Mouse (Mus musculus) midbrain, postnatal 0 days (tissue): Measurements from ENCODE around the gene Nup133. TPM values are rescaled to one million over a fixed set of nuclear protein-coding genes. Genes with fewer than 3 reads are reported as not detected.

Experiments used
- ATAC-seq: fragments of 200-750 bp; cut with Nextera tagmentation; 2 replicates; pipeline ENCODE4 v1.8.0; 2017; ENCODE audit warnings: moderate number of reproducible peaks, mild to moderate bottlenecking, moderate TSS enrichment, moderate library complexity; ENCODE audit not compliant: low FRiP score
- DNase-seq: peaks from one replicate; pipeline ENCODE4 v3.0.0-alpha.2; 2015; ENCODE audit warnings: low spot score
- H3K27ac ChIP-seq: fragments of 300-500 bp; sonication (generic); 2 replicates; pipeline ENCODE4 v1.5.1; 2014; ENCODE audit warnings: low read depth, mild to moderate bottlenecking, low read length, mixed read lengths
- H3K27me3 ChIP-seq: fragments of 300-500 bp; sonication (generic); 2 replicates; pipeline ENCODE4 v1.6.1; 2014; ENCODE audit warnings: low read length, control low read depth, mixed read lengths; ENCODE audit not compliant: insufficient read depth
- H3K36me3 ChIP-seq: fragments of 300-500 bp; sonication (generic); 2 replicates; pipeline ENCODE4 v1.6.1; 2014; ENCODE audit warnings: low read length, control low read depth, mixed read lengths; ENCODE audit not compliant: insufficient read depth
- H3K4me1 ChIP-seq: fragments of 300-500 bp; sonication (generic); 2 replicates; pipeline ENCODE4 v1.6.1; 2014; ENCODE audit warnings: mild to moderate bottlenecking, control low read depth, antibody characterized with exemption, low read length, mixed read lengths; ENCODE audit not compliant: insufficient read depth
- H3K4me2 ChIP-seq: fragments of 300-500 bp; sonication (generic); 2 replicates; pipeline ENCODE4 v1.6.1; 2014; ENCODE audit warnings: low read depth, mild to moderate bottlenecking, low read length, mixed read lengths; ENCODE audit not compliant: poor library complexity, severe bottlenecking
- H3K4me3 ChIP-seq: fragments of 300-500 bp; sonication (generic); 2 replicates; pipeline ENCODE4 v1.5.1; 2014; ENCODE audit warnings: low read depth, mild to moderate bottlenecking, low read length, moderate library complexity
- H3K9ac ChIP-seq: fragments of 300-500 bp; sonication (generic); replicated peaks from 2 replicates; pipeline ENCODE4 v1.6.1; 2014; ENCODE audit warnings: mild to moderate bottlenecking, low read length, moderate library complexity, mixed read lengths; ENCODE audit not compliant: poor library complexity, severe bottlenecking
- H3K9me3 ChIP-seq: fragments of 300-500 bp; sonication (generic); 2 replicates; pipeline ENCODE4 v1.6.1; 2016; ENCODE audit warnings: low read length, control low read depth
- CTCF ChIP-seq: IDR thresholded peaks from 2 replicates; pipeline ENCODE4 v1.5.1; 2016; ENCODE audit warnings: antibody characterized with exemption, mild to moderate bottlenecking
- WGBS: fragments of 180-500 bp; shearing (Covaris S2); extraction: QIAGEN DNeasy Blood & Tissue Kit; methylation state at CpG from one replicate; pipeline ENCODE4 v1.1.7; 2014; 5-methylcytosine and 5-hydroxymethylcytosine counted together
- polyA plus RNA-seq: library from polyadenylated mRNA; unstranded; fragments of >200 nt; fragmentation: Nextera tagmentation; extraction: Ambion mirVana; gene quantifications from 2 replicates; pipeline ENCODE4 v1.2.1, GENCODE M21; 2015
- total RNA-seq: library from RNA; depleted of rRNA; stranded (reverse); fragments of >200 nt; gene quantifications from 2 replicates; pipeline ENCODE4 v1.2.3, GENCODE M21; 2014

Nup133 gene
- total and polyA plus RNA-seq, 2 experiments from 2014 or later, result 16.1 to 19.4 TPM

- Histone ChIP-seq H3K9ac (peak overlapping the region; percentile 66), H3K4me3 (peak overlapping the region; percentile 43), H3K9me3 (no peaks in the 10 kb centered on the region), H3K36me3 (no peaks in the 10 kb centered on the region), H3K27ac (peak overlapping the region; percentile 79), H3K27me3 (peaks cover 29% of the 10 kb centered on the region), H3K4me2 (peak overlapping the region; percentile 65), H3K4me1 (peaks cover 4% of the 10 kb centered on the region; the same call in 1 of the 2 replicates)
- ATAC-seq (peak; percentile 87), DNase-seq (peak; percentile 84)
- no peak for TF ChIP-seq CTCF
- WGBS, result under 1% methylated on average over 49 of the region's 49 CpGs
Measured at GRCm38 (mm10) chr8:123891883-123892585, 57.0 kb downstream of the Nup133 start.

GRCm38 (mm10) chr8:123891271-123891670, 57.8 kb downstream of the Nup133 start:
- peak; percentile 72 for DNase-seq
- no peaks in the 10 kb centered on the region for H3K9me3 ChIP-seq
- H3K9ac ChIP-seq, result peak overlapping the region; percentile 66; the same call in 1 of the 2 replicates
- peaks cover 4% of the 10 kb centered on the region; the same call in 1 of the 2 replicates for H3K4me1 ChIP-seq
- H3K4me3 ChIP-seq, result peak overlapping the region; percentile 43
- H3K4me2 ChIP-seq, result peak overlapping the region; percentile 65
- TF ChIP-seq CTCF, result no peak
- peak overlapping the region; percentile 79 for H3K27ac ChIP-seq
- peaks cover 29% of the 10 kb centered on the region for H3K27me3 ChIP-seq
- no peak for ATAC-seq
- 1% methylated on average over 11 of the region's 11 CpGs for WGBS
- no peaks in the 10 kb centered on the region for H3K36me3 ChIP-seq

GRCm38 (mm10) chr8:123889797-123890196, 59.3 kb downstream of the Nup133 start:
- H3K27ac ChIP-seq, result no peak overlapping the region
- no peak for DNase-seq
- TF ChIP-seq CTCF, result no peak
- H3K4me2 ChIP-seq, result no peak overlapping the region
- peaks cover 24% of the 10 kb centered on the region for H3K27me3 ChIP-seq
- 60% methylated on average over 4 of the region's 4 CpGs for WGBS
- H3K4me3 ChIP-seq, result no peak overlapping the region
- H3K9me3 ChIP-seq, result no peaks in the 10 kb centered on the region
- H3K4me1 ChIP-seq, result peaks cover 4% of the 10 kb centered on the region; the same call in 1 of the 2 replicates
- no peaks in the 10 kb centered on the region for H3K36me3 ChIP-seq
- no peak overlapping the region for H3K9ac ChIP-seq
- no peak for ATAC-seq

- no peak overlapping the region for H3K9ac ChIP-seq
- no peak overlapping the region for H3K4me3 ChIP-seq
- no peak for DNase-seq
- H3K4me1 ChIP-seq, result peaks cover 16% of the 10 kb centered on the region; the same call in 1 of the 2 replicates
- 87% methylated on average over 2 of the region's 2 CpGs for WGBS
- no peak for TF ChIP-seq CTCF
- no peaks in the 10 kb centered on the region for H3K36me3 ChIP-seq
- H3K9me3 ChIP-seq, result no peaks in the 10 kb centered on the region
- H3K4me2 ChIP-seq, result no peak overlapping the region
- H3K27ac ChIP-seq, result no peak overlapping the region
- H3K27me3 ChIP-seq, result peaks cover 10% of the 10 kb centered on the region
- ATAC-seq, result no peak
Measured at GRCm38 (mm10) chr8:123887956-123888355, 61.1 kb downstream of the Nup133 start.

- WGBS, result 95% methylated on average over 4 of the region's 4 CpGs
- no peak overlapping the region for H3K4me2 ChIP-seq
- no peak for TF ChIP-seq CTCF
- H3K27ac ChIP-seq, result no peak overlapping the region
- H3K27me3 ChIP-seq, result peaks cover 9% of the 10 kb centered on the region; the same call in 1 of the 2 replicates
- no peak overlapping the region for H3K4me3 ChIP-seq
- H3K4me1 ChIP-seq, result peaks cover 16% of the 10 kb centered on the region; the same call in 1 of the 2 replicates
- no peak overlapping the region for H3K9ac ChIP-seq
- ATAC-seq (no peak), DNase-seq (no peak)
- no peaks in the 10 kb centered on the region for H3K9me3 ChIP-seq
- no peaks in the 10 kb centered on the region for H3K36me3 ChIP-seq
Measured at GRCm38 (mm10) chr8:123887163-123887562, 61.9 kb downstream of the Nup133 start.
